Mouse (Mus musculus) layer of hippocampus, postnatal 36 days (tissue): ENCODE data around the gene 9430097D07Rik. TPM values are rescaled to one million over a fixed set of nuclear protein-coding genes. Genes with fewer than 3 reads are reported as not detected.

ENCODE experiments used
- DNase-seq, 2 experiments: peaks; one replicate each; pipeline ENCODE4 v3.0.0; 2022
- total RNA-seq, 2 experiments: library from RNA; stranded (reverse); gene quantifications; 2 replicates each; pipeline ENCODE4 v1.2.3; 2021

Gene 9430097D07Rik
- total RNA-seq: 1 to 10 TPM in 1 of 2 experiments, under 1 TPM in 1; 0.37 to 1.0 TPM

DNA sequence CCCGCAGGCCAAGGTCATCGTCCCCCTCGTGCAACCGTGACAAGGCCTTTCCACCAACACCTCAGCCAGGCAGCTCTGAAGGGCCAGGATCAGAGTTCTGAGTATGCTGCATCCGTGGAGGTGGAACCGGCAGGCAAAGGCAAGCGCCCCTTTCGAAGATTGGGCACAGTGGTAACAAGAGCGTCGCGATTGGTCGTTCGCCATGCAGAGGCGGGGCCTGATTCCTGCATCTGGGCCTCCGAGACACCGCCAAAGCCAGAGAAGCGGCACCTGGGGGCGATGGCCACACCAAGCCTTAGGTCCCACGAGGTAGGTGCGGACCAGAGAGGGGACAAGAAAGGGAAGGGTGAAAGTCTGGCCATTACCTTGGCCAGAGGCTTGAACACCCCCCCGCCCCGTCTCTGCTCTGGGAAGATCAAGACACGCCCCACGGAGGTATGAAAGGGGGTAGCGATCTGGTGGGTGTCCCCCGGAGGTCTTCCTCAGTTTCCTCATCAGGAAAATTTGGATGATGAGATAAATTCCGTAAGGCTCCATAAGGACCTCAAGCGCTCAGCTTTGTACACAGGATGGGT, at the start of gene 9430097D07Rik:
Gene 9430097D07Rik, minus strand, starts transcription at position 99 of the 575 bp plus-strand sequence.
- peak; percentile 50 to 63 for DNase-seq

DNA sequence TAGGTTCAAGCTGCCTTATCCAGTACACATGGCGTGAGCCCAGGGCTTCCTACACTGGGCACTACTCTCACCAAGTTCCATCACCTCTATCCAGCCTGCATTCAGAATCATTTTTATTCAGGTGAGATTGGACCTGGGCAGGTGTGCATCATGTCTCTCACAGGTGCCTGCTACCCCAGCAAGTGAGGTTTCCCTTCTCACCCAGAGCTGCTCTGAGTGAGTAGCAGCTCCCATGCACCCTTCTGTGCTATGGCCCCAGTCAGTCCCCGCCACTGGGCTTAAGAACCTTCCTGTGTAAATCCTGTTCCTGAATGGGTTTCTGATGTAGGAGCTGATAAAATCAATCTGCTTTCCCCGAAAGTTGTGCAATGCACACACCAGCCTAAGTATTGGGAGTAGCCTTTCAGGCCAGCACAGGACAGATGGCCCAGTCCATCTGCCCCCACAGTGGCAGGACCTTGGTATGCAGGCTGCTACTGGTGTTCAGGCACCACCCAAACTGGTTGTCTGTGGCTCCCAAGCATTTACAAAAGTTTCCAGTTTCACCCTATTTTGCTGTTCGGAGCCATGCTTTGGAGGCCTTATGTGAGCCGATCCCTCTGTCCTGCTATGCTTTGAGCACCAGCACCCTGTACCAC, 48.7 kb upstream of the 9430097D07Rik start:
- no peak for DNase-seq

GRCm38 (mm10) chr2:32621517-32621859, 46.0 kb upstream of the 9430097D07Rik start, which contains the start of gene Ak1:
Gene Ak1 (plus strand): TSS chr2:32621758.
- DNase-seq: no peak

- no peak for DNase-seq
These were observed 45.4 kb upstream of the 9430097D07Rik start for GRCm38 (mm10) chr2:32620682-32621516.

DNA sequence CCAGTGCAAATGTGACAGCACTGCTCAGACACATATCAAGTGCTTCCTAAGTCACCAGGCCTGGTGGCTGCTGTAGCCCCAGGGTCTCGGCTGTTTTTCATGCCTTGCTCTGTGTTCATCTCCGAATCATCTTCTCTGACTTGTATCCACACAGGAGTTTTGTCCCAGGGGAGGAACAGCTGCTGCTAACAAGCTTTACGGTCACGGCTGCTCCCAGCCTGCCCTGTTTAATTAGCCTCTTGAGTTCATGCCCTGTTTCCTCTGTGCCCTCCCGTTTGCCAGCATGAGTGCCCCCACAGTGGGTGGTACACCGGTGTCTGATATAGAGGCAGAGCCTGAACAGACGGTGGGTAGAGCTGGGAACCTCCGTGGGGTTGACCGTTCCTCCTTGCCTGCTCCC, 42.6 kb upstream of the 9430097D07Rik start:
- no peak for DNase-seq

DNA sequence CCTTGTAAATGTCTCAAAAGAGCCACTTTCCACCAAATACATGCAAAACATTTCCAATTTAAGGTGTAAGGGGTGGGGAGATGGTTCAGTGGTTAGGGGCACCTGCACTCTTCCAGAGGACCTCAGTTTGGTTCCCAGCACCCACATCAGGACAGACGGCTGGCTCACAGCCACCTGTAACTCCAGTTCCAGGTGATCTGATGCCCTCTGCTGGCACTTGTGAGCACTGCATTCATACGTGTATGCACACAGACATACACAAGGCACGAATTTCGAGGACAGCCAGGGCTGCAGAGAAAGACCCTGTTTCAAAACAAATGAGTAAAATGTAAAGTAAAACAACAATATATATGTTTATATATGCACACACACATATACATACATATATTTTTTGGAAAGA, 42.1 kb upstream of the 9430097D07Rik start:
- DNase-seq: no peak

GRCm38 (mm10) chr2:32617109-32617508, 41.6 kb upstream of the 9430097D07Rik start:
- DNase-seq: no peak

DNA sequence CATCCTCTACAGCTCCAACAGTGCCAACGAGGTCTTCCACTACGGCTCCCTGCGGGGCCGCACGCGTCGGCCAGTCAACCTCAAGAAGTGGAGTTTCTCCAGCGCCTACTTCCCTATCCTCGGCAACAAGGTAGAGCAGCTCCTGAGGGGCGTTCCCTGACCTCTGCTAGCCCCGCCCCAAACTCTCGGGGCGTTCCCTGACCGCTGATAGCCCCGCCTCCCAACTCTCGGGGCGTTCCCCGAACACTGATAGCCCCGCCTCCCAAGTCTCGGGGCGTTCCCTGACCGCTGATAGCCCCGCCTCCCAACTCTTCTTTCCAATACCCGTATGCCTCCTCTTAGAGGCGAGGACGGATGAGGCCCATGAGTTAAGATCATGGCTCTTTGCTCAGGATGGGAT, 36.8 kb upstream of the 9430097D07Rik start:
- DNase-seq: no peak

- DNase-seq: peak in 1 of 2 experiments; percentile 45
These were observed 35.2 kb upstream of the 9430097D07Rik start for GRCm38 (mm10) chr2:32610610-32611229.

- no peak for DNase-seq
These were observed 33.4 kb upstream of the 9430097D07Rik start for GRCm38 (mm10) chr2:32608778-32609435.

DNA sequence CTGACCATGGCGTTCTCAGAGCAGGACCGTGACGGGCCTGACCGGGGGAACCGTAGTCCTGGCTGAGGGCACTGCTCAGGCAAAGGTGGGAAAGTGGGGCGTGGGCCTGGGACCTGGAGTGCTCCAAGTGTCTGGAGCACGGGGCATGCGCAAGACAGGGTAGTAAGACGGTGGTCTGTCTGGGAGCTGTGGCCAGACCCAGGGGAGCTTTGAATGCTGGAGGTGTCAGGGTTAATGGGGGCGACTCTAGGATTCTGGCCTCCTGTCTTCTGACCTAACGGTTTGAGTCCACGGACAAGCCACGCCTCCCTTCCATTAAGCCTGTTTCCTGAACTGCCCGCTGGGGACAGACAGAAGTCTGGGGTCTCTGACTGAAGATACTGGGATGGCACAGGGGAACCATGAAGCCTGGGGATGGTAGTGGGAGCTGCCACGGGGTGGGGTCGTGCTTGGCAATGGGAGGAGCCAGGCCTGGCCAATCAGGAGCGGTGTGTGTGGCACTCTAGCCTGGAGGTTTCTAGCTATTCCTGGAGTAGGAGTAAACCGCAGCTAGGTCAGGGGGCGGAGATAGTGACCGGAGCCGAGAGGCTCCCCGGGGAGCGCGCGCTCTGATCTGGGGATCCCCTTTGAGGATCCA, 32.8 kb upstream of the 9430097D07Rik start:
- peak in 1 of 2 experiments; percentile 54 for DNase-seq

- DNase-seq: no peak
These were observed 31.9 kb upstream of the 9430097D07Rik start for GRCm38 (mm10) chr2:32607262-32607947.

DNA sequence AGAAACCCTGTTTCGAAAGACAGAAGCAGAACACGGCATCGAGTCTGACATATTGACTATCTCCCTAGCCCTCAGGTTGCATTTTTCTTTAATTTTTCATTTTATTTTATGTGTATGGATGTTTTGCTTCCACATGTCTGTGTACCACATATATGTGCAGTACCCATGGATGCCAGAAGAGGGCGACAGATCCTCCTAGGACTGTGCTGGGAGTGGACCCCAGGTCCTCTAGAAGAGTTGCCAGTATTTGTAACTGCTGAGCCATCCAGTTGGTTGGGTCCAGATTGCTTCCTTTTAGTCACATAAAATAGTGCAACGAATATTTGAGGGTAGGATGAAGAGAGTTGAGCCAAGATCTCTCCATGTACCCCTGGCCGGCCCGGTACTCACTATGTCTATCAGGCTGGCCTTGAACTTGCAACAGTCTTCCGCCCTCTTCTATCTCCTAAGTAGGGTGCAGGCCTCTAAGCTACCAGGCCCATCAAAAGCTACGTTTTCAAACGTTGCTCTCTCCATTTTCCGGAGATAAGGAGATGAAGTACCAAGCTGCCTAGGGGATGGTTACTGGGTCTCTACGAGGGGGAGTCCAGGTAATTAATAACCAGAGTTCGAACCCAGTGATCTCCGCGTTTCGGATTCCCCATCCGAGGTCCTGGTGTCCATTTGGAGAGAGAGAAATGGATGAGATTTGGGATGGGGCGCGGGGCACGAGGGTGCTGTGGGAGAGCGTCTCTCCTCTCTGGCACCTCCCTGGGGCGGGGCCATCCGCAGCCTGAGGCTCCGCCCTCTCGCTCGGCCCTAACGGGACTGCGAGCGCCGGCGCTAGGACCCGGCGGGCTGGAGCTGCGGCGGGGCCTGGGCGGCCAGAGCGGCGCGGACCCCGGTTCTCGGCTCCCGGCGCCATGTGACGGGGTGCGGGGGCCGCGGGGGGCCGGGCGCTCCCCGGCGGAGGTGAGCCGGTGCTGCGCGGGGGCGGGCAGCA, 31.0 kb upstream of the 9430097D07Rik start:
- DNase-seq: peak; percentile 80 to 82

DNA sequence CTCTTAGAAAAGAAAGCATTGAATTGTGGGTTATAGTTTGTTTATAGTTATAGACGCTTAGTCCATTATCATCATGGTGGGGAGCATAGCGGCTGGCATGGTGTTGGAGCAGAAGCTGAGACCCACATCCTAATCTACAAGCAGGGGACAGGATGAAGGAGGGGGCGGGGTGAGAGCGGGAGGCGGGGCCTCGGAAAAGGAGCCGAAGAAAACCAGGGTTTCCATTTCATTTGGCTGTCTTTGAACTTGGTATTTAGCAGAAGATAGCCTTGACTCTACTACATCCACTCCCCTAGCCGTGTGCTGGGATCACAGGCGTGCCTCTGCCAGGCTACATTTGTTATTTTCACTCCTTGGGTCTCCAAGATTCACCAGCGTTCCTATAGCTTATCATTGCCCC, 29.1 kb upstream of the 9430097D07Rik start:
- DNase-seq: no peak

GRCm38 (mm10) chr2:32602600-32603054, 27.1 kb upstream of the 9430097D07Rik start:
- peak; percentile 84 to 85 for DNase-seq

DNA sequence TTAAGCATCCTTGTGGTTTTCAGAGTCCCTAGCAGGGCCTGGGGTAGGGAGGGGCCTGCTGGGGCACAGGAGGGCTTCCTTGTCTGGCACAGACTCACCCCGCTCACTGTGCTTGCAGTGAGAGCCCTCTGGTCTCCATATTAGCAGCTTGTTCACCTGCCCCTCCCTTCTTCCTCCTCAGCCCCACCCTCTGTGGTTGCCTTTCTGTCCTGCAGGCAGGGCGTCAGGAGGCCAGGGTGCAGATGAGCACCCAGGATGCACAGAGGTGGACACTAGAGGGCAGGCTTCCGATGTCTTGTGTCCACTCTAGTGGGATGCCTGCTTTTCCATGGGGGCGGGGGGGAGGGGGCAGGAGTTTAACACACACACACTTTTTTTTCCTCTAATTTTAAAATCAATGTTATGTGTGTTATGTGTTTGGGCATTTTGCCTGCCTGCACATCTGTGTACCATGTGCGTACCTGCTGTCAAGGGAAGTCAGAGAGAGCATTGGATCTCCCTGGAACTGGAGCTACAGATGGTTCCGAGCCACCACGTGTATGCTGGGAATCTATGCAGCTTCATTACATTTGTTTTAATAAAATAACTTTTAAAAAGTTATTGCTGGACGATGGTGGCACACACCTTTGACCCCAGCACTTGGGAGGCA, 26.1 kb upstream of the 9430097D07Rik start:
- no peak for DNase-seq

DNA sequence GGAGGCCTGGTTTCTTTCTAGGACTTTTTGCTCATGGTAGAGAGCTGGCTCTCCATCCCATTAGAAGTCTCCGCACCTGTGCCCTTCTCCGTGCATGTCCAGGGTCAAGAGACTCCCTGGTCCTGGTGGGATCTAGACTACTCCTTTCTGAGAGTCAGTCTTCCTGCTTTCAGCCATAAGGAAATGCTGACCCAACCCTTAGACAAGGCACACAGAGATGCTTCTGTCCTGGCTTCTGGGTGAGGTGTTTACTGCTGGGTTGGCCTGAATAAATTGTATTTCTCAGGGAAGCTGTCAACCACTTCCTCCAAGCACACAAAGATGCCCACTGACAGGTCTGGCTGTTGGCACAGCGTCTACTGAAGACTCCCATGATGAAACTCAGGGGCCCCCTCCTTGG, 23.9 kb upstream of the 9430097D07Rik start, which contains the start of gene St6galnac6:
Gene St6galnac6, plus strand, starts transcription at position 301 of the 400 bp plus-strand sequence.
- no peak for DNase-seq

DNA sequence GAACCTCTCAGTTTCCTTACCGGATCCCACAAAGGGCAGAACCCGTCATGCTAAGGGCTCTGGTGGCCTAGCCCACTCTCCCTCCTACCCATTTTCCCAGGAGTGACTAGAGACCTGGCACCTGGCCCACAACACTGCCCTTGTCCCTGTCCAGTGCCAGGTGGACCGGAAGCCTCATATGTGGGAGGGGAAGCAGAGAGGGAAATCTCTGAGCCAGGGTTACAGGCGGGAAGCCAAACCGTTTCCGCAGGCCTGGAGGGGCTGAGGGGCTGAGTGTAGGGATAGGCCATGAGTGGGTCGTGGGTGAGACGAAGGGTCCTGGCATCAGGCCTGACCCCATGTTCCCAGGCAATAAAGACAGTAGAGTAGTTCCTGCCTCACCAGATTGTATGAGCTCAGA, 23.0 kb upstream of the 9430097D07Rik start:
- DNase-seq: no peak

- no peak for DNase-seq
These were observed 22.2 kb upstream of the 9430097D07Rik start for GRCm38 (mm10) chr2:32597699-32598098.
